Mouse (Mus musculus): ENCODE measurements around the gene Sdhc.
A peak's percentile ranks its signal among the peaks of the same experiment; 100 is the strongest.
"Not testable (repeated sequence)": the region's sequence is repeated elsewhere in the genome, so short reads cannot be mapped to it uniquely, and the experiment has no call there.

The Sdhc gene

GRCm38 (mm10) chr1:171168906-171169305 lies 18.5 kb upstream of the Sdhc start:
- no peak for DNase-seq (ENCODE audit: low spot score in 2 of 2)

- DNase-seq (ENCODE audit: low spot score in 2 of 2), result no peak
Measured at GRCm38 (mm10) chr1:171165629-171166345, 15.4 kb upstream of the Sdhc start.

GRCm38 (mm10) chr1:171164258-171164657 lies 13.9 kb upstream of the Sdhc start:
- DNase-seq (ENCODE audit: low spot score in 2 of 2), result no peak

GRCm38 (mm10) chr1:171162526-171162925 lies 12.1 kb upstream of the Sdhc start:
- DNase-seq (ENCODE audit: low spot score in 2 of 2), result no peak

GRCm38 (mm10) chr1:171159485-171159975 lies 9.1 kb upstream of the Sdhc start:
- DNase-seq (ENCODE audit: low spot score in 2 of 2), result no peak

GRCm38 (mm10) chr1:171157965-171158364 lies 7.6 kb upstream of the Sdhc start:
- no peak for DNase-seq (ENCODE audit: low spot score in 2 of 2)

- DNase-seq (ENCODE audit: low spot score in 2 of 2), result no peak
Measured at GRCm38 (mm10) chr1:171156644-171157043, 6.2 kb upstream of the Sdhc start.

GRCm38 (mm10) chr1:171151966-171152365 lies 1.6 kb upstream of the Sdhc start:
- no peak for DNase-seq (ENCODE audit: low spot score in 2 of 2)

GRCm38 (mm10) chr1:171150838-171151391 lies 512 bp upstream of the Sdhc start:
- peak in 1 of 2 experiments; percentile 19 for DNase-seq (ENCODE audit: low spot score in 2 of 2)

GRCm38 (mm10) chr1:171142981-171143380 lies 7.4 kb downstream of the Sdhc start:
- DNase-seq (ENCODE audit: low spot score in 2 of 2), result not testable (repeated sequence)

- not testable (repeated sequence) for DNase-seq (ENCODE audit: low spot score in 2 of 2)
Measured at GRCm38 (mm10) chr1:171137486-171138155, 12.8 kb downstream of the Sdhc start.

GRCm38 (mm10) chr1:171135600-171135999 lies 14.8 kb downstream of the Sdhc start:
- DNase-seq (ENCODE audit: low spot score in 2 of 2), result no peak

GRCm38 (mm10) chr1:171130971-171131370 lies 19.4 kb downstream of the Sdhc start:
- no peak for DNase-seq (ENCODE audit: low spot score in 2 of 2)

- DNase-seq (ENCODE audit: low spot score in 2 of 2), result peak; percentile 21 to 63
Measured at GRCm38 (mm10) chr1:171129251-171129650, 21.2 kb downstream of the Sdhc start.

GRCm38 (mm10) chr1:171124398-171124797 lies 26.0 kb downstream of the Sdhc start:
- DNase-seq (ENCODE audit: low spot score in 2 of 2), result no peak

GRCm38 (mm10) chr1:171122932-171123331 lies 27.5 kb downstream of the Sdhc start:
- no peak for DNase-seq (ENCODE audit: low spot score in 2 of 2)

- DNase-seq (ENCODE audit: low spot score in 2 of 2), result no peak
Measured at GRCm38 (mm10) chr1:171121839-171122238, 28.6 kb downstream of the Sdhc start.

- no peak for DNase-seq (ENCODE audit: low spot score in 2 of 2)
Measured at GRCm38 (mm10) chr1:171120893-171121292, 29.5 kb downstream of the Sdhc start.

GRCm38 (mm10) chr1:171119405-171119804 lies 31.0 kb downstream of the Sdhc start:
- DNase-seq (ENCODE audit: low spot score in 2 of 2), result no peak

- DNase-seq (ENCODE audit: low spot score in 2 of 2), result no peak
Measured at GRCm38 (mm10) chr1:171118996-171119395, 31.4 kb downstream of the Sdhc start.

- DNase-seq (ENCODE audit: low spot score in 2 of 2), result peak in 1 of 2 experiments; percentile 32
Measured at GRCm38 (mm10) chr1:171118269-171118684, 32.1 kb downstream of the Sdhc start.

GRCm38 (mm10) chr1:171116280-171116679 lies 34.1 kb downstream of the Sdhc start:
- no peak for DNase-seq (ENCODE audit: low spot score in 2 of 2)

GRCm38 (mm10) chr1:171113873-171114299 lies 36.5 kb downstream of the Sdhc start, which contains the start of gene Cfap126:
TSS of gene Cfap126 (plus strand) at chr1:171113918.
- peak in 1 of 2 experiments; percentile 29 for DNase-seq (ENCODE audit: low spot score in 2 of 2)
